Mouse (Mus musculus) liver, adult (tissue): ENCODE measurements around the gene Psmd14.

ENCODE experiments used
- GATA4 ChIP-seq: IDR thresholded peaks from 2 replicates; pipeline ENCODE4 v1.6.1; 2014; ENCODE audit warnings: mild to moderate bottlenecking, low read length; ENCODE audit not compliant: insufficient replicate concordance

The Psmd14 gene

DNA sequence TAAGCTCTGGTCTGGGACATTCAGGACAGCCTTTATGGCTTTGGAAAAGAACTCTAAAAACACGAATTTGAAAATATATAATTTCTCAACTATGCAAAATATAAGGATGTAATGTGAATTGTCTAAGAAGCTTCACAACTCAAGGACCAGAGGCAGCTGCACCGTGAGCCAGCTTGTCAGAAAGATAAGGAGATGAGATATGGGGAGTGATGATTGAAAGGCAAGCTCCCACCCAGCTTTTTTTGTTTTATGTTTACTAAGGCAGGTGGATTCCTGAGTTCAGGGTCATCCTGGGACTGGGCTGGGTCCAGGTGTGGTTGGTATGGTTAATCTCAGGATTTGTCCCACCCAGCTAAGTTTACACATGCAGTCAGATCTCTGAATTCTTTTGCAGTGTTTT, 35.1 kb downstream of the Psmd14 start:
- no peak for TF ChIP-seq GATA4

DNA sequence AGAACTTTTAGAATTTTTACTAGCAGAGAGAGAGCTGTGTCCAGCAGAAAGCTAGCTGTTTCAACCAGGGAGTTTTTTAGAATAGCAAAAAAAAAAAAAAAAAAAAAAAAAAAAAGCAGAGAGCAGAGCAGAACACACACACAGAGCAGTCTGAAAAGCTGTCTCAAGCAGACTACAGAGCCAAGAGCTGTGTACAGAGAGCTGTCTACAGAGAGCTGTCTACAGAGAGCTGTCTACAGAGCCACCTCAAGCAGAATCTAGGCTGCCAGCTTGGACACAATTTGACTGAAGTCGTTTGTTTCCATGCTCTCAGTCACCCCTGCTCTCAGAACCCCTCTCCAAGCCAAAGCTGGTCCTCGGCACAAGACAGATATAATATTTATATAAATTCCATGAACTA, 35.9 kb downstream of the Psmd14 start:
- TF ChIP-seq GATA4: no peak

DNA sequence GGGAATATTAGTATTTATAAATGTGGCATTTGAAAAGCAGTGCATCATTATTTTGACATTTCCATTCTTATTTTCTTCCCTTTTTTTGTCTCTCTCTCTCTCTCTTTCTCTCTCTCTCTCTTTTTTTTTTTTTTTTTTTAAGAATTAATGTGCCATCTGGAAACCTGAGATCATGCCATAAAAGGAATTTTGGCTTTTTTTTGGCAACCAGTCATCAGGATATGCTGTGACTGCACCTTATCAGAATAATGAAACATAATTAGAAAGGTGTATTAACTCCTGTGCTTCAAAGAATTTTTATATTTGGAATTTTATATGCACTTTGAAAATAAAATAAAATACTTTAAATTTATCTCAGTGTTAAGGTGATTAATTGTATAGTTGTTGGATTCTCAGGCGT, 39.2 kb downstream of the Psmd14 start:
- no peak for TF ChIP-seq GATA4

DNA sequence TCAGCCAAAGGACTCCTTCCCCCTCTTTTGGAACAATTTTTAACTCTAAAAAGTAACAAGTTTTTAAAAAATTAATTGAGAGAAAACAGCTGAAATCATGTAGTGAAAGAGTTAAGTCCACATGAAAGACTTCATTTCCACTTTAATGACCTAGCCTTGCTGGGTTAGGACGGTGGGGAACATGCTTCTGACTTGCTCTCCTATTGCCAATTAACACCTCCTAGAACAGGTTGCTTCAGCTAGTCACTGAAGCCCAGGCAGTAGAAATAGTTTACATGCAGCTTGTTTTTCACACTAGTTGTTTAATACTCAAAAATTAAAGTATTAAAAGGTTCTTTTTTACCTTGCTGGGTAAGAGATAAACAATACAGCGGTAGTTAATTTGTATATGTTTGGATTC, 39.8 kb downstream of the Psmd14 start:
- TF ChIP-seq GATA4: no peak

DNA sequence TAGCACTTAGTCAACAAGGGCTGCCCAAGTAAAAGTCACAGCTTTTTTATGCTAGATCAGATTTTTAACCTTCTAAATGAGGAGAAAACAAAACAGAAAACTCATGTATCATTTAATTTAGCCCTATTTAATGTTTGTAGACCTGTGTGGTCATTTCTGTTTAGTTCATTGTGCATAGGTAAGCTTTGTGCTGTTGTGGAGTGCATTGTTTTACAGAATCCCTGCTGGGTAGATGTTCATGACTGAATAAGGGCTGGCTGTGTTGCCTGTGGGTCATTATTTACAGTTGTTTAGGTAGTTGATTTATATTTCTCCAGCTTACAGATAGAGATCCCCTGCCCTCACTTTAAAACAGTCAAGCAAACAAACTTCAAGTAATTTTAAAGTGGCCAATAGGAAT, 40.9 kb downstream of the Psmd14 start:
- no peak for TF ChIP-seq GATA4

DNA sequence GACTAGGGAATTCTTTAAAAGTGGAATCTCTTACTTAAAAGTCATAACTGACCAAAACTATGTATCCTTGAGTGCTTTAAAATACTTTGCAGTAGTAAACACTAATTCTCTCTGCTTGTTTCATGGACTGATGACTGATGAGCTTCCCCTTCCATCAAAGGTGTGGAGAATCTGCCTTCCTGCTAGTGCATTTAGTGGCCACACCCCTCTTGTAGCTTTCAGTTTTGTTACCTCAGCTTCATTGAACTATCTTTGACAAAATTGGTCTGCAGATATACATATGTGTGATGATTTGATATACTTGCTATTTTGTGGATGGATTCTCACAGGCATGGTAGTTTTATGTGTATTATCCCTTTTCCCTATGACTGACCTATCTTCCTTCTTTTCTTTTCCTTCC, 43.5 kb downstream of the Psmd14 start:
- TF ChIP-seq GATA4: no peak

DNA sequence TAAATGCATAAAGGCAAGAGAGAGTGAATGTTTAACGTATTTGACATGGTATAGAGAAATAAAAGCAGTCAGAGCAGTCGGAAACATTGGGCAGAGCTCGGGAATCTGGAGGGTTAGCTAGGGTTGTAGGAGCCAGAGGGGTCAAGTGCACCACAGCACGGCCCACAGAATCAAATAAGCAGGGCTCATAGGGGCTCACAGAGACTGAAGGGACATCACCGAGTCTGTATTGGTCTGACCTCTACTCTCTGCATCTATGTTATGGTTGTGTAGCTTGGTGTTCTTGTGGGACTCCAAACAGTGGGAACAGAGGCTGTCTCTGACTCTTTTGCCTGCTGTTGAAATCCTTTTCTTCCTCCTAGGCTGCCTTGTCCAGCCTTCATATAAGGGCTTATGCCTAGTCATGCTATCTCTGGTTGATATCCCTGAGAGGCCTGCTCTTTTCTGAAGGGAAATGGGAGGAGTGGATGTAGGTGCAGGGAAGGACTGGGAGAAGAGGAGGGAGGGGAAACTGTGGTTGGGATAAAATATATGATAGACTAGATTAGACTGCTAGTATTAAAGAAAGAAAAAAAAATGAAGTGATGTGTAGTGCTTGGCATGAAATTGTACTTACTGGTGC, 47.9 kb downstream of the Psmd14 start:
- no peak for TF ChIP-seq GATA4

DNA sequence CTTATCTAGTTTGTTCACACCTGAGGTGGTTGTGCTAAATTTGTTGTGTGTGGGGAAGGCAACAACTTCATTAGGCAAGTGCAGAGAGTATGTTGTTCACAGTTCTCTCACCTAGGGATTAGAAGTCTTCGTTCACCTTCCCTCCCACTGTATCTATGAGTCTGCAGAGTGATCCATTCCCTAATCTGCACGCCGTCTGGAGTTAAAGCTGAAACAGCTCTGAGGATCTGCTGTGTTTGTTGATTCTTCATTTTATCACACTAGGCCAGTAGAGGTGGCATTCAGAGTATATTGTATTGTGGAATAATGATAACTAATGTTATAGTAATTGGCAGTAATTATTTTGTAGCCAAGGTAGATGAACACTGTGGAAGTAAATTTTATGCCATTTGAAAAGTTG, 48.5 kb downstream of the Psmd14 start:
- no peak for TF ChIP-seq GATA4

DNA sequence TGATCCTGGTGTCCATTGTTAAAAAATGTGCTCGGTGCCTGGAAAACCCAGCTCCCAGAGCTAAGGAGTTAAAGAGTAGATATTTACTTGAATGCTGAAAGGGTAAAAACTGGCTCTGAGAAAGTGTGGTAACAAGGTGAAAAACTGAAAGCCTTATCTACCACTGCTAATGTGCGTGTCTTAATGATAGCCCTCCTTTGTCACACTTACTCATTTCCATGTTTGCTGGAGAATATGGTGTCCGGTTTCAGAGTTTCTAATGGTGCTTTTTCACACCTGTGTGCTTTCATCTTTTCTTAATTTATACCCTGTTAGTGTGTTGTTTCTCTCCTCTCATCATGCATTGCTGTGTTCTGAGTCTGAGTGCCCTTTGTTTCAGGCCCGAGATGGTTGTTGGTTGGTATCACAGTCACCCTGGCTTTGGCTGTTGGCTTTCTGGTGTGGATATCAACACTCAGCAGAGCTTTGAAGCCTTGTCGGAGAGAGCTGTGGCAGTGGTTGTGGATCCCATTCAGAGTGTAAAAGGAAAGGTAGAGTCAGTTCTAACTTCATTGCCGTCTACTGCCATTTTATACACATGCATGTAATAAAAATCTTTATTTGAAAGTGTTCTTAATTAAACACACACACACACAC, 53.1 kb downstream of the Psmd14 start:
- no peak for TF ChIP-seq GATA4

DNA sequence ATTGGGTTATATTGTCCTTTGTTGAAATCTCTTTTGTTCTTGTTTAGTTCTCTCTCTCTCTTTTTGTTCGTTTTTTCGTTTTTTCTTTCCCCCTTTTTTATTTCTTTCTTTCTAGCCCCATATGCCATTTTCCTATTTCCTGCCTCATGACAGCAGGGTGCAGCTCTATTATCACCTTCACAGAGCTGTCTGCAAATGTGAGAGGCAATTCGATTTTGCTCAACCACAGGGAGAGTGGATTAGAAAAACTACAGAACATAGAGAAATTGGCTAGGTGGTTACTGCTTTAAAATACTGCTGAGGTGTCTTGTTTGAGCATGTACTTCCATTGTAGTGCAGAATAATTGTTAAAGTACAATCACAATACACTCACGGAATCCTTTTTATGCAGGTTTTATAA, 54.0 kb downstream of the Psmd14 start:
- no peak for TF ChIP-seq GATA4

DNA sequence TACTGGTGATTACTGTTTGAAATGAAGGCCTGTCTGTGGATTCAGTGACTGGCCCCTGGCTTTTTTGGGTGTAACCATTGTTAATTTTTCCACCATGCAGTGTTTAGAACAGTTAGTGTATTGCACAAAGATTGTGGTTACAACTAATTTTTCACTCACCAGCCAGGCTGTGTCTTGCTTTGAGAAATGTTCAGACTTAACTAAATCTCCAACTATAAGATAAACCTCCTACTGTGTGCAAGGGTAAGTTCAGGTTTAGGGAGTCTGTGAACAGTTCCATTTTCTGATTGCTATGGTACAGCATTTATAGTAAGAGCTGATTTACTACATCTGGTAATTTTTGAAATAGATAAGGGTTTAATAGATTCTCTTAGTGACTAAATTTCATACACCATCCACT, 69.3 kb downstream of the Psmd14 start:
- TF ChIP-seq GATA4: no peak

DNA sequence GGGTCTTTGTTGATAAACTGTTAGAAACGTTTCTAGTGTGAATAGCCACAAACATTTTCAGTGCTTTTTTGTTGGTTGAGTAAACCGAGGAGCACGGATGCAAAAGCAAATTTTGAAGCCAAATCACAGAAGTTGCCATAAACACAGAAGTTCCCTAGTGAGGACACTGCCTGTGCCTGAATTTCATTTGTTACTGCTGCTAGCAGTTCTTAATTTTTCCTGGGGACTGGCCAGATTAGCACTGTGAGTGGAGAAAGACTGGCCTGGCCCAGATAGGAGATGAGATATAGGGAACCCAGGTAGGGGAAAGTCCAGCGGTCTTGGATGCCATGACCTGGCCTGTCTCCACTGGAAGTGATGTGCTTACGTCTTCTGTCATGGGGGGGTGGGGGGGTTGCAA, 83.5 kb downstream of the Psmd14 start:
- TF ChIP-seq GATA4: no peak

DNA sequence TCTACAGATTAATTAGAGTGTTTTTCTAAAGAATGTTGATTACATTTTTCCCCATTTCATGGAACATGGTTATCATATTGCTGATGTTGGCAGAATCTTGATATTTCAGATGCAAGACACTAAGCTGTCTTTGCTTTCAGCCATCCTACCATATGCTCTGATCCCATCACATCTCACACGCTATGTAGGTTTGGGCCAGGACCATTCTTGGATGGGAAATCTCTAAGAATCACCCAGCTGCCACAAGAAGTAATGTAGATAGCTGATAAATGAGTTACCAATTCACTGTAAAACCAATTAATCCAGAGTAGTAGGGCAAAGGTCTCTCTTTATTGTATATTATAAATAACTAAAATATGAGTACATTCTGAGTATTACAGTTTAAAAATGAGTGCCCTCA, 86.6 kb downstream of the Psmd14 start:
- no peak for TF ChIP-seq GATA4

DNA sequence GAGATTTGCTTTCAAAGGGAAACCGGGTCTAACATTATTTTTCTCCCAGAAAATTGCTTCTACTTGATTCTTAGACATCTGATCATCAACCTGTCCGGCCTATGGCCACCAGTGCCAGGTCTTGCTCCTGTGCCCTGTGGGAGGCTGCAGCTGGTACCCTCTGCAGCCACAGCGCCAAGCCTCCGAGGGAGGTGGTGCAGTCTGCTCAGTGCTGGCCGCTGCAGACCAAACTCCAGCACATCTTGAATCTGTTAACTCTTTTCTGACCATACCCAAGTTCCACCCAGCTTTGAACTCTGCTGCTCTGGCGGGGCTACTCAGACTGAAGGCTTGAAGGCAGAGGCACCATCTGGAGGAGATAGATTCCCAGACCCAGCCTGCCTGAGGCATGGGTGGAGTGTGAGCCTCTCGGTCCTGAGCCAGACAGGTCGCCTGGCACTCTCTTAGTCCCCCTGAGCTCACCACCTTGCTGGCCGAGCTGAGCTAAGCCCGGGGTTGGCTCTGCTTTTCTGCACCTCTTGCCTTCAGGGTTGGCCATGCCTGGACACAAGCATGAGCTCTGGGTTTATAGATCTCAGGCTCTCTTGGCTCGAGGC, 91.3 kb downstream of the Psmd14 start, which contains the start of gene Tbr1:
Tbr1 (plus strand) TSS at position 275 of the 596 bp plus-strand sequence.
- TF ChIP-seq GATA4: no peak

DNA sequence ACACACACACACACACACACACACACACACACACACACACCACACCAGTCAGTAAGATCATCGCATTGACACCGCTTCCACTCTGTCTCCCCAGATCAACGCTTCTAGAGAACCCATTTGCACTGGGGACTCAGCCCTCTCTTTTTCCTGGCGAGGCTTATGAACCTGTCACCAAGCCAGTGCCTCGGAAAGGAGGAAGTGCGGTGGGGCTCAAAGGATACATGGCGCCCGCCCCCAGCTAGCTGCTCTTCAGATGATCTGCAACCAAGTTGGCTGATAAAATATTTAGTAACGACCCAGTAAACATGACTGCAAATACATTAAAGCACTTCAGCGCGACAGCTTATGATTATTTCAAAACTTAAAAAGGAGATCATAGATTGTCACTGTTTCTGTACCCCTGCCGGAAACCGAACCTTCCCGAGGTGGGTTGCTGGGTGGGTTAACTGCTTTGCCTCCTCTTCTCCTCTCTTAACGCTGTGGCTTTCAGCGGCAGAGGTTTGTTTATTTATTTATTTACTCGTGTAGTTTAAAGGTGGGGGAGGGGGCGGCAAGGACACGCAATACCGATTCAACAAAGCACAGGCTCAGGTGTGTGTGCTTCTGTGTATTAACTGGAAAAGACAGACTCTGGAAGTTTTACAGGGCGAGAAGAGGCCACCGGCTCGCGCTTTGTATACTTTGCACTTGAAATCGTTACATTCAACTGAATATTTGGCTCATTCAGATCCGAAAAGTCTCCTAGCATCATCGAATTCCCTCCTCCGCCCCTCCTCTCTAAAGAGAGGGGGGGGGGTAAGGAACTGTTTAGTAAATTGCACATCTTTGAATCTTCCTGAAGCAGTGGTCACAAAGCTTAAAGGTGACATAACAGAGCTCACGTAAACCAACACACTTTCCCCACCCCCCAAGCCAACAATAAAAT, 92.2 kb downstream of the Psmd14 start:
- no peak for TF ChIP-seq GATA4

DNA sequence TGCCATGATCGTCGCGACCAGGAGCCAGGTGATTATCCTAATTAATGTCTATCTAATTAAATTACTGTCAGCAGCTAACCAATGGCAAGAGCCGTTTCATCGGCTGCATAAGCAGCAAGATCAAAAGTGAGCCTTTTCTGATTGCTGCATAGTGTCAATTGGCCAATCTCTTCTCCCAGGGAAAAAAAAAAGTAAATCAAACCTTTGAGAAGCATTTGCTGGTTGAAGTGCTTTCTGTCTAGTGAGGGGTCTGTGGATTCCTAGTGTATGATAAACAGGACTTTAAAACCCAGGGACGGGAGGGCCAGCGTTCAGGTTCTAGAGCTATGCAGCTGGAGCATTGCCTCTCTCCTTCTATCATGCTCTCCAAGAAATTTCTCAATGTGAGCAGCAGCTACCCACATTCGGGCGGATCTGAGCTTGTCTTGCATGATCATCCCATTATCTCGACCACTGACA, 92.9 kb downstream of the Psmd14 start:
- TF ChIP-seq GATA4: no peak

DNA sequence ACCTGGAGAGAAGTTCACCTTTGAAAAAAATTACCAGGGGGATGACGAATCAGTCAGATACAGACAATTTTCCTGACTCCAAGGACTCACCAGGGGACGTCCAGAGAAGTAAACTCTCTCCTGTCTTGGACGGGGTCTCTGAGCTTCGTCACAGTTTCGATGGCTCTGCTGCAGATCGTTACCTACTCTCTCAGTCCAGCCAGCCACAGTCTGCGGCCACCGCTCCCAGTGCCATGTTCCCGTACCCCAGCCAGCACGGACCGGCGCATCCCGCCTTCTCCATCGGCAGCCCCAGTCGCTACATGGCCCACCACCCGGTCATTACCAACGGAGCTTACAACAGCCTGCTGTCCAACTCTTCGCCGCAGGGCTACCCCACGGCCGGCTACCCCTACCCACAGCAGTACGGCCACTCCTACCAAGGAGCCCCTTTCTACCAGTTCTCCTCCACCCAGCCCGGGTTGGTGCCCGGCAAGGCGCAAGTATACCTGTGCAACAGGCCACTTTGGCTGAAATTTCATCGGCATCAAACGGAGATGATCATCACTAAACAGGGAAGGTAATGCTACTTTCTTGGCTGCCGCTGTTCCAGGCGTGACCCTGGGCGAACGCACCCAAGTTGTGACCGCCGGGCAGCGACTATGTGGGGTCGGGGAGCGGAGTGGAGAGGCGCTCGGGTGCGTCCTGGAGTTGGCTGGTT, 93.5 kb downstream of the Psmd14 start:
- no peak for TF ChIP-seq GATA4
